Mouse (Mus musculus) kidney, postnatal 0 days (tissue): ENCODE data around the gene Vmn1r47. TPM values are rescaled to one million over a fixed set of nuclear protein-coding genes. Genes with fewer than 3 reads are reported as not detected.
"Not testable (repeated sequence)": the region's sequence is repeated elsewhere in the genome, so short reads cannot be mapped to it uniquely, and the experiment has no call there.

ENCODE experiments used
- ATAC-seq: fragments of 200-750 bp; cut with Nextera tagmentation; replicated peaks from 2 replicates; pipeline ENCODE4 v1.8.0; 2017; ENCODE audit warnings: low read depth, moderate number of reproducible peaks, moderate TSS enrichment, moderate library complexity; ENCODE audit not compliant: low FRiP score
- DNase-seq: peaks from one replicate; pipeline ENCODE4 v3.0.0-alpha.2; 2016; ENCODE audit warnings: low spot score
- H3K27ac ChIP-seq: fragments of 300-500 bp; sonication (generic); 2 replicates; pipeline ENCODE4 v1.5.1; 2014; ENCODE audit warnings: mild to moderate bottlenecking
- H3K27me3 ChIP-seq: fragments of 300-500 bp; sonication (generic); 2 replicates; pipeline ENCODE4 v1.6.1; 2014; ENCODE audit warnings: low read length, mixed read lengths; ENCODE audit not compliant: insufficient read depth
- H3K36me3 ChIP-seq: fragments of 300-500 bp; sonication (generic); 2 replicates; pipeline ENCODE4 v1.6.1; 2014; ENCODE audit warnings: low read length, mixed read lengths; ENCODE audit not compliant: insufficient read depth
- H3K4me1 ChIP-seq: fragments of 300-500 bp; sonication (generic); replicated peaks from 2 replicates; pipeline ENCODE4 v1.6.1; 2014; ENCODE audit warnings: antibody characterized with exemption, low read length, mixed read lengths; ENCODE audit not compliant: insufficient read depth
- H3K4me2 ChIP-seq: fragments of 300-500 bp; sonication (generic); 2 replicates; pipeline ENCODE4 v1.6.1; 2014; ENCODE audit warnings: mild to moderate bottlenecking, low read length, moderate library complexity, mixed read lengths
- H3K4me3 ChIP-seq: fragments of 300-500 bp; sonication (generic); replicated peaks from 2 replicates; pipeline ENCODE4 v1.5.1; 2014; ENCODE audit warnings: low read depth, low read length
- H3K9ac ChIP-seq: fragments of 300-500 bp; sonication (generic); 2 replicates; pipeline ENCODE4 v1.6.1; 2014; ENCODE audit warnings: low read depth, low read length
- H3K9me3 ChIP-seq: fragments of 300-500 bp; sonication (generic); replicated peaks from 2 replicates; pipeline ENCODE4 v1.6.1; 2016; ENCODE audit warnings: low read length, inconsistent platforms, mixed read lengths
- CTCF ChIP-seq: IDR thresholded peaks from 2 replicates; pipeline ENCODE4 v1.5.1; 2016; ENCODE audit warnings: antibody characterized with exemption, low read depth, mild to moderate bottlenecking, moderate library complexity
- WGBS: fragments of 180-500 bp; shearing (Covaris S2); extraction: QIAGEN DNeasy Blood & Tissue Kit; methylation state at CpG from one replicate; pipeline ENCODE4 v1.1.7; 2014; 5-methylcytosine and 5-hydroxymethylcytosine counted together
- polyA plus RNA-seq: library from polyadenylated mRNA; unstranded; fragments of >200 nt; fragmentation: Nextera tagmentation; extraction: Ambion mirVana; gene quantifications from 2 replicates; pipeline ENCODE4 v1.2.1, GENCODE M21; 2015

Gene Vmn1r47
- polyA plus RNA-seq: not detected in 2 replicates

DNA sequence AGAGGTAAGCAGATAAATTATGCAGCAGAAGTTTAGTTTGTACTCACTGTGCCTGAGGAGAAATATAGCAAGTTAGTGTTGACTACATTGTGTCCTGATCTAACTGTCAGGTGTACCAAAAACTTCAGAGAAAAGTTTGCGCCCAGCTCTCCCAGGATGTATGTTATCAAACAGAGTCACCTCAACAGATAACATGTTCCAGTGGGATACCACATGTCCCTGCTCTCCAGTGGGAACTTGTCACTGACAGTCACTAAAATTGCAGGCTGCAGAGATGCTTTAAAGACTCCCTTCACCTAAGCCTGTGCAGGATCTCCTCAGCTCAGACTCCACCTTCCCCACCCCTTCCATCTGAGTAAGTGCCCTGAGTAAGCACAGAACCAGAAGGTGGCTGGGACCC lies at the start of gene Vmn1r47:
Gene Vmn1r47 (plus strand): TSS at position 301 of the 400 bp plus-strand sequence.
- H3K36me3 ChIP-seq, H3K27me3 ChIP-seq, H3K4me3 ChIP-seq, H3K4me2 ChIP-seq, H3K9me3 ChIP-seq, H3K9ac ChIP-seq, DNase-seq, H3K27ac ChIP-seq, H3K4me1 ChIP-seq, ATAC-seq: not testable (repeated sequence)
- 100% methylated on average over 1 of the region's 1 CpGs for WGBS

GRCm38 (mm10) chr6:89966341-89966740 lies 49.6 kb upstream of the Vmn1r47 start:
- ATAC-seq: no peak
- H3K4me1 ChIP-seq: no peaks in the 10 kb centered on the region
- H3K27ac ChIP-seq: no peak overlapping the region
- DNase-seq: no peak
- H3K9ac ChIP-seq: no peak overlapping the region
- no peak for TF ChIP-seq CTCF
- no peaks in the 10 kb centered on the region for H3K9me3 ChIP-seq
- no peaks in the 10 kb centered on the region for H3K36me3 ChIP-seq
- H3K27me3 ChIP-seq: no peaks in the 10 kb centered on the region
- H3K4me3 ChIP-seq: no peak overlapping the region
- no peak overlapping the region for H3K4me2 ChIP-seq

GRCm38 (mm10) chr6:89969013-89969412 lies 46.9 kb upstream of the Vmn1r47 start, which contains the start of gene Vmn1r46:
Vmn1r46 (plus strand) TSS chr6:89969313.
- DNase-seq (no peak), ATAC-seq (no peak)
- no peak within 1 kb of the TSS for H3K4me2 ChIP-seq
- no peak for TF ChIP-seq CTCF
- H3K9me3 ChIP-seq: no peaks in the 10 kb centered on the region
- no peak within 1 kb of the TSS for H3K4me3 ChIP-seq
- H3K4me1 ChIP-seq: no peaks in the 10 kb centered on the region
- H3K36me3 ChIP-seq: no peaks in the 10 kb centered on the region
- H3K27ac ChIP-seq: no peak within 1 kb of the TSS
- H3K9ac ChIP-seq: no peak within 1 kb of the TSS
- 60% methylated on average over 2 of the region's 2 CpGs for WGBS
- H3K27me3 ChIP-seq: no peaks in the 10 kb centered on the region

DNA sequence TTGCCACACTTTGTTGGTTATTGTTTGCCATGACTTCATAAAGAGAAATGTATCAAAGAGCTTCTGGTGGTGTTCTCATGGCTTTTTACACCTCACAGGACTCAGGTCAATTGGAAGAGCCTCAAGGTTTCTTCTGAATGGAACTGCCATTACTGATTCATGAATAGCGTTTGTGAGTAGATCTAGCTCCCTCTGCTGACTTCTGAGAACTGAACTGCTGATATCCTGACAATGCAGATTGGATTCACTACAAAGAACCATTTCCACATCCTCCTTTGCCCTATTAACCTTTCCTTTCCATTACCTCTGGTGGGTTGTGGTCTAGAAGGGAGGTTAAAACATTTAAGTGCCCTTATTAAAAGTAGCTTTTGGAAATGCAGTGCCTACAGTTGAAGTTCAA lies 30.0 kb upstream of the Vmn1r47 start:
- Histone ChIP-seq H3K4me2 (no peak overlapping the region), H3K27ac (no peak overlapping the region), H3K27me3 (no peaks in the 10 kb centered on the region), H3K4me3 (no peak overlapping the region), H3K9ac (no peak overlapping the region), H3K4me1 (no peaks in the 10 kb centered on the region), H3K36me3 (no peaks in the 10 kb centered on the region), H3K9me3 (no peaks in the 10 kb centered on the region)
- TF ChIP-seq CTCF: peak; percentile 21; the same call in 1 of the 2 replicates
- WGBS: 21% methylated on average over 1 of the region's 1 CpGs
- no peak for ATAC-seq
- DNase-seq: no peak

- not testable (repeated sequence) for H3K4me3 ChIP-seq, H3K36me3 ChIP-seq, DNase-seq, H3K9me3 ChIP-seq, ATAC-seq, H3K27me3 ChIP-seq, H3K4me2 ChIP-seq, H3K4me1 ChIP-seq, H3K9ac ChIP-seq, H3K27ac ChIP-seq
- no CpG with 5 or more reads among the region's 2 CpGs for WGBS
Measured at GRCm38 (mm10) chr6:90036741-90037140, 20.8 kb downstream of the Vmn1r47 start, which contains the start of gene Vmn1r48. Vmn1r48 (minus strand) TSS chr6:90036841.

Other genes with a start within 250 kb of the Vmn1r47 start
- gene Vmn1r42, start 139.7 kb upstream of the Vmn1r47 start, polyA plus RNA-seq: not detected in 2 replicates
- gene Vmn1r43, start 139.7 kb upstream of the Vmn1r47 start, polyA plus RNA-seq: not detected in 2 replicates
- gene Vmn1r44, start 132.5 kb upstream of the Vmn1r47 start, polyA plus RNA-seq: not detected in 2 replicates
- gene Vmn1r45, start 75.5 kb upstream of the Vmn1r47 start, polyA plus RNA-seq: not detected in 2 replicates
- gene Vmn1r46, start 46.8 kb upstream of the Vmn1r47 start, polyA plus RNA-seq: not detected in 2 replicates
- not detected in 2 replicates for gene Vmn1r48, start 20.7 kb downstream of the Vmn1r47 start, polyA plus RNA-seq
- not detected in 2 replicates for gene Vmn1r49, start 62.4 kb downstream of the Vmn1r47 start, polyA plus RNA-seq
- not detected in 2 replicates for gene Vmn1r50, start 85.3 kb downstream of the Vmn1r47 start, polyA plus RNA-seq
- gene Vmn1r51, start 106.4 kb downstream of the Vmn1r47 start, polyA plus RNA-seq: 0.03 TPM in 1 of 2 replicates, not detected in the other
- gene Vmn1r52, start 158.7 kb downstream of the Vmn1r47 start, polyA plus RNA-seq: not detected in 2 replicates
- gene V1ra8, start 186.6 kb downstream of the Vmn1r47 start, polyA plus RNA-seq: not detected in 2 replicates
- gene Vmn1r53, start 208.3 kb downstream of the Vmn1r47 start, polyA plus RNA-seq: not detected in 2 replicates
- not detected in 2 replicates for gene Vmn1r54, start 230.2 kb downstream of the Vmn1r47 start, polyA plus RNA-seq